Mouse (Mus musculus) stomach, embryonic 16.5 days (tissue): ENCODE results near the gene 4930595D18Rik. TPM values are rescaled to one million over a fixed set of nuclear protein-coding genes. Genes with fewer than 3 reads are reported as not detected.

Experiments
- ATAC-seq: fragments of 200-750 bp; cut with Nextera tagmentation; 2 replicates; pipeline ENCODE4 v1.8.0; 2017; ENCODE audit warnings: moderate number of reproducible peaks, moderate TSS enrichment; ENCODE audit not compliant: insufficient read depth, low FRiP score
- H3K27ac ChIP-seq: fragments of 300-500 bp; sonication (generic); 2 replicates; pipeline ENCODE4 v1.5.1; 2014; ENCODE audit warnings: low read length
- H3K27me3 ChIP-seq: fragments of 300-500 bp; sonication (generic); 2 replicates; pipeline ENCODE4 v1.6.1; 2014; ENCODE audit warnings: low read length, control low read depth, mixed read lengths; ENCODE audit not compliant: control insufficient read depth, insufficient read depth
- H3K36me3 ChIP-seq: fragments of 300-500 bp; sonication (generic); 2 replicates; pipeline ENCODE4 v1.6.1; 2014; ENCODE audit warnings: low read length; ENCODE audit not compliant: control insufficient read depth, insufficient read depth
- H3K4me1 ChIP-seq: fragments of 300-500 bp; sonication (generic); 2 replicates; pipeline ENCODE4 v1.6.1; 2014; ENCODE audit warnings: low read length, control low read depth, mixed read lengths; ENCODE audit not compliant: control insufficient read depth, insufficient read depth
- H3K4me2 ChIP-seq: fragments of 300-500 bp; sonication (generic); 2 replicates; pipeline ENCODE4 v1.6.1; 2014; ENCODE audit warnings: low read depth, low read length, mixed read lengths
- H3K4me3 ChIP-seq: fragments of 300-500 bp; sonication (generic); replicated peaks from 2 replicates; pipeline ENCODE4 v1.5.1; 2014; ENCODE audit warnings: mild to moderate bottlenecking, low read length
- H3K9ac ChIP-seq: fragments of 300-500 bp; sonication (generic); 2 replicates; pipeline ENCODE4 v1.6.1; 2014; ENCODE audit warnings: low read length
- H3K9me3 ChIP-seq: fragments of 300-500 bp; sonication (generic); replicated peaks from 2 replicates; pipeline ENCODE4 v1.6.1; 2016; ENCODE audit warnings: low read length, control low read depth; ENCODE audit not compliant: control insufficient read depth
- WGBS: fragments of 180-500 bp; shearing (Covaris S2); extraction: QIAGEN DNeasy Blood & Tissue Kit; methylation state at CpG from one replicate; pipeline ENCODE4 v1.1.7; 2014; 5-methylcytosine and 5-hydroxymethylcytosine counted together
- polyA plus RNA-seq: library from polyadenylated mRNA; unstranded; fragments of >200 nt; fragmentation: Nextera tagmentation; extraction: Ambion mirVana; gene quantifications from 2 replicates; pipeline ENCODE4 v1.2.1, GENCODE M21; 2015

Gene 4930595D18Rik
- polyA plus RNA-seq, 1 experiment from 2014 or later, result not detected

DNA sequence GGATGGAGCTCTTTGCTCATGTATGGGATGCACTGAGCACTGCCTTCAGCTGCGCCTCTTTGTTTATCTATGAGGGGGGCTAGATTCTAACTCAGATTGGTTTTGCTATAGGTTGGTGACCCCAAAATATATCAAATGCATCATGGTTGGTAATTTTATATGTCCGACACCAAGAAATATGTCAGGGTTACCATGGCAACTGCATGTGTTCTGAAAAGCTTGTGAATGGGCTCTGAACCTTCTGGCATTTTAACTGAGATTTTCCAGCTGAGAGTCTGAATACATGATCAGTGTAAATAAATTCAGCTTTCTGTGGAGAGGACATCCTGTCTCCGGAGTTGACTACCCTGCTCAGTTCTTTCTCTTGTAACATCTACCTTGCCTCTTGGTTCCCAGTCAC is 19.7 kb upstream of the 4930595D18Rik start:
- no peaks in the 10 kb centered on the region for H3K36me3 ChIP-seq
- no peaks in the 10 kb centered on the region for H3K27me3 ChIP-seq
- H3K9me3 ChIP-seq, result no peaks in the 10 kb centered on the region
- H3K27ac ChIP-seq, result no peak overlapping the region
- H3K9ac ChIP-seq, result no peak overlapping the region
- H3K4me2 ChIP-seq, result no peak overlapping the region
- no peaks in the 10 kb centered on the region for H3K4me1 ChIP-seq
- ATAC-seq, result no peak
- WGBS, result 55% methylated on average over 3 of the region's 3 CpGs
- H3K4me3 ChIP-seq, result no peak overlapping the region

DNA sequence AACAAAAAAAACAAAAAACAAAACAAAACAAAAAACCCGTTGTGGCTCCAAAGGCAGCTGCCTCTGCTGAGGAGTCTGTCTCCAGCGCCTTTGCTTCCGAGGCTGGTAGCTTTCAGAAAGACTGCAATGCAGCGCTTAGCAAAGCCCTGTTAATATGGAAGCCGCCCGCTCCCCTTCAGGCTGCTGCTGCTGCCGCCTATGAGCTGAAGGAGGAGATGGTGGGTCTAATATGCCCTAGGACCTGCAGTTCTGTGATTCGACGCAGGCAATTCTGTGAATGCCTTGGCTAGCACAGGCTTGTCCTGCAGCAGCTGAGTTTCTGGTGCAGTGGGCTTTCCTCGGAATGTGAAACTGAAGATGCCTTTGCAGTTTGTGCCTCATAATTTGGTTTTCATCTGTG is 18.8 kb upstream of the 4930595D18Rik start:
- no peak for ATAC-seq
- 72% methylated on average over 10 of the region's 10 CpGs for WGBS
- no peak overlapping the region for H3K27ac ChIP-seq
- no peak overlapping the region for H3K4me3 ChIP-seq
- no peaks in the 10 kb centered on the region for H3K9me3 ChIP-seq
- H3K9ac ChIP-seq, result no peak overlapping the region
- H3K4me1 ChIP-seq, result no peaks in the 10 kb centered on the region
- H3K27me3 ChIP-seq, result no peaks in the 10 kb centered on the region
- no peak overlapping the region for H3K4me2 ChIP-seq
- no peaks in the 10 kb centered on the region for H3K36me3 ChIP-seq

- Histone ChIP-seq H3K4me2 (no peak overlapping the region), H3K27me3 (no peaks in the 10 kb centered on the region), H3K36me3 (no peaks in the 10 kb centered on the region), H3K4me3 (no peak overlapping the region), H3K4me1 (peaks cover 6% of the 10 kb centered on the region; the same call in 1 of the 2 replicates), H3K9me3 (no peaks in the 10 kb centered on the region), H3K27ac (no peak overlapping the region), H3K9ac (no peak overlapping the region)
- 63% methylated on average over 4 of the region's 4 CpGs for WGBS
- ATAC-seq, result no peak
Measured at GRCm38 (mm10) chr12:111196548-111196947, 12.3 kb upstream of the 4930595D18Rik start.

DNA sequence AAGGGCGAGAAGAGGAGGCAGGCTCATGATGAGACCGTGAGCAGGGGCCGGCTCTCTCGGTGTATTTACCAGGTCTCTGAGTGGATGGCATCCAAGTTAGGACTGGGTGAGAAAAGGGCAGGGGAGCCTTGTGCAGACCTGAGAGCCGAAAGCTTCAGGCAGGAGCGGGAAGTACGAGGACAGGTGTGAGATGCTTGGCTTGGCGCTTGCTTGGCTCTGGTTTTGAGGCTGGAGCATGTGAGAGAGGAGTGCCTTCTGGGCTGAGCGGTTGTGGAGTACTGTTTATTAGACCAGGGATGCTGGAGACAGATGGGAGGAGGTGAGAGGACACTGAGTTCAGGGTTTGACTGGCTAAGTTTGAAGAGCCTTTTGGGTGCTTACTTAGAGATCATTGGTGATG is 9.0 kb upstream of the 4930595D18Rik start:
- Histone ChIP-seq H3K4me2 (no peak overlapping the region), H3K27me3 (no peaks in the 10 kb centered on the region), H3K27ac (no peak overlapping the region), H3K9me3 (no peaks in the 10 kb centered on the region), H3K36me3 (no peaks in the 10 kb centered on the region), H3K4me1 (peaks cover 6% of the 10 kb centered on the region; the same call in 1 of the 2 replicates), H3K4me3 (no peak overlapping the region), H3K9ac (no peak overlapping the region)
- 55% methylated on average over 9 of the region's 9 CpGs for WGBS
- ATAC-seq, result no peak

DNA sequence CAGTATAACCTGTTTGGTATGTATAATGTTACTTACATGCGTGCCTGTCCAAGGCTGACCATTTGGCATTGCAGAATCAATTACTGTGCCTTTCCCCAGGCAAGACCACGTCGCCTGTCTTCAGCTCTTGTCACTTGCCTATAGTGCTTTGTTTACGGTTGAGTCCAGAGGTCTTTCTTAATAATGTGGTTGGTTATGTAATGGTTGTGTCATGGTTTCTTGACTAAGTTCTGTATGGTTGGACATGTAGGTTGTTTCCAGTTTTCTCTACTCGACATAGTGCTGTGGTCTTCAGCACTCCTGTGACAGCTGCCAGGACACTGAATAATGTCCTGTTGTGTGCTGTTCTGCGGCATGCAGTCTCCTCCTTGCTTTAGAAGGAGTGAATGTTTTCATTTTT is 8.5 kb upstream of the 4930595D18Rik start:
- Histone ChIP-seq H3K4me2 (no peak overlapping the region), H3K9me3 (no peaks in the 10 kb centered on the region), H3K36me3 (no peaks in the 10 kb centered on the region), H3K4me3 (no peak overlapping the region), H3K27ac (no peak overlapping the region), H3K27me3 (no peaks in the 10 kb centered on the region), H3K4me1 (peaks cover 6% of the 10 kb centered on the region; the same call in 1 of the 2 replicates), H3K9ac (no peak overlapping the region)
- ATAC-seq, result no peak
- WGBS, result 70% methylated on average over 6 of the region's 6 CpGs

GRCm38 (mm10) chr12:111190891-111191290 is 6.6 kb upstream of the 4930595D18Rik start:
- H3K9ac ChIP-seq, result no peak overlapping the region
- no peaks in the 10 kb centered on the region for H3K9me3 ChIP-seq
- 68% methylated on average over 2 of the region's 2 CpGs for WGBS
- ATAC-seq, result no peak
- no peak overlapping the region for H3K4me3 ChIP-seq
- H3K4me2 ChIP-seq, result no peak overlapping the region
- peaks cover 6% of the 10 kb centered on the region; the same call in 1 of the 2 replicates for H3K4me1 ChIP-seq
- H3K27me3 ChIP-seq, result no peaks in the 10 kb centered on the region
- no peaks in the 10 kb centered on the region for H3K36me3 ChIP-seq
- no peak overlapping the region for H3K27ac ChIP-seq

GRCm38 (mm10) chr12:111190355-111190754 is 6.1 kb upstream of the 4930595D18Rik start:
- H3K9me3 ChIP-seq, result no peaks in the 10 kb centered on the region
- no peak overlapping the region for H3K4me2 ChIP-seq
- H3K27ac ChIP-seq, result no peak overlapping the region
- H3K4me3 ChIP-seq, result no peak overlapping the region
- no peak for ATAC-seq
- no peaks in the 10 kb centered on the region for H3K36me3 ChIP-seq
- WGBS, result 87% methylated on average over 5 of the region's 5 CpGs
- no peak overlapping the region for H3K9ac ChIP-seq
- H3K4me1 ChIP-seq, result peaks cover 6% of the 10 kb centered on the region; the same call in 1 of the 2 replicates
- no peaks in the 10 kb centered on the region for H3K27me3 ChIP-seq

GRCm38 (mm10) chr12:111188295-111188694 is 4.0 kb upstream of the 4930595D18Rik start:
- H3K27ac ChIP-seq, result no peak overlapping the region
- no peaks in the 10 kb centered on the region for H3K36me3 ChIP-seq
- no peak overlapping the region for H3K4me3 ChIP-seq
- no peaks in the 10 kb centered on the region for H3K4me1 ChIP-seq
- WGBS, result 87% methylated on average over 4 of the region's 4 CpGs
- H3K4me2 ChIP-seq, result no peak overlapping the region
- no peak for ATAC-seq
- H3K9ac ChIP-seq, result no peak overlapping the region
- H3K27me3 ChIP-seq, result no peaks in the 10 kb centered on the region
- no peaks in the 10 kb centered on the region for H3K9me3 ChIP-seq

- Histone ChIP-seq H3K9me3 (no peaks in the 10 kb centered on the region), H3K4me2 (no peak overlapping the region), H3K9ac (no peak overlapping the region), H3K27me3 (no peaks in the 10 kb centered on the region), H3K27ac (no peak overlapping the region), H3K4me1 (no peaks in the 10 kb centered on the region), H3K36me3 (no peaks in the 10 kb centered on the region), H3K4me3 (no peak overlapping the region)
- ATAC-seq, result no peak
- WGBS, result 84% methylated on average over 3 of the region's 3 CpGs
Measured at GRCm38 (mm10) chr12:111186986-111187385, 2.7 kb upstream of the 4930595D18Rik start.

- H3K4me3 ChIP-seq, result no peak overlapping the region
- H3K36me3 ChIP-seq, result no peaks in the 10 kb centered on the region
- no peaks in the 10 kb centered on the region for H3K9me3 ChIP-seq
- H3K4me2 ChIP-seq, result no peak overlapping the region
- 94% methylated on average over 6 of the region's 6 CpGs for WGBS
- no peak overlapping the region for H3K27ac ChIP-seq
- no peaks in the 10 kb centered on the region for H3K27me3 ChIP-seq
- H3K4me1 ChIP-seq, result no peaks in the 10 kb centered on the region
- no peak overlapping the region for H3K9ac ChIP-seq
- no peak for ATAC-seq
Measured at GRCm38 (mm10) chr12:111182378-111182777, 1.9 kb downstream of the 4930595D18Rik start.
